Mouse (Mus musculus): ENCODE measurements at regions not wholly inside any gene's neighbourhood (a gene's known extent, or its start where the extent isn't known, plus 50 kb on each side); places are given as distances from the start of the nearest gene placed in this dataset.

GRCm38 (mm10) chr2:171677128-171677527, 366.1 kb downstream of the Cbln4 start:
- Histone ChIP-seq H3K9me3 (ENCODE audit: low read length) (no peaks in the 10 kb centered on the region), H3K9ac (no peak overlapping the region), H3K4me3 (ENCODE audit: low read depth, low read length) (no peak overlapping the region), H3K36me3 (ENCODE audit: insufficient read depth) (no peaks in the 10 kb centered on the region), H3K27ac (ENCODE audit: low read depth, low read length) (no peak overlapping the region), H3K27me3 (ENCODE audit: insufficient read depth, low read length) (no peaks in the 10 kb centered on the region), H3K4me1 (ENCODE audit: insufficient read depth) (no peaks in the 10 kb centered on the region), H3K4me2 (ENCODE audit: low read depth) (no peak overlapping the region)
- TF ChIP-seq CTCF (IDR thresholded peaks at IDR 0.05; ENCODE audit: low read depth) = no peak
- ATAC-seq = no peak
- no peak for DNase-seq
- 91% methylated on average over 7 of the region's 7 CpGs for WGBS

DNA sequence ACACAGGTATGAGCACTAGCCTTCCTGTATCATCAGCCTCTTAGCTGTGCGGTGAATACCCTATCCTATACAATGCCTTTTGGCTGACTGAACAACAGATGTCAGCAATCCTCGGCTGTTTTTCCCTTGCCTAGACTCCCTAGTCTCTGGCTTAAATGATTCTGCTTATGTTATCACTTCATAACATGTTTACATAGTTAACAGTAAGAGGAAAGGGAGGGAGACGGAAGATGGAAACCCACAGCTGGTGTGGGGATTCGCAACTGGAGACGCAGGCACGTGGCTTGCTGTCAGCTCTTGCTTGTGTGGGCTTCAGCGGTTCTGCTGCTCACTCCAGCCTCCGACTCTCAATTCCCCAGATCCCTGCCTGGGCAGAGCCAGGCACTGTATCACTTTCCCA, 367.2 kb downstream of the Cbln4 start:
- H3K4me1 ChIP-seq (ENCODE audit: insufficient read depth) = no peaks in the 10 kb centered on the region
- WGBS = 55% methylated on average over 8 of the region's 8 CpGs
- H3K4me2 ChIP-seq (ENCODE audit: low read depth) = no peak overlapping the region
- H3K4me3 ChIP-seq (ENCODE audit: low read depth, low read length) = no peak overlapping the region
- no peak for TF ChIP-seq CTCF (IDR thresholded peaks at IDR 0.05; ENCODE audit: low read depth)
- H3K36me3 ChIP-seq (ENCODE audit: insufficient read depth) = no peaks in the 10 kb centered on the region
- no peak overlapping the region for H3K27ac ChIP-seq (ENCODE audit: low read depth, low read length)
- DNase-seq = peak; percentile 43
- no peaks in the 10 kb centered on the region for H3K27me3 ChIP-seq (ENCODE audit: insufficient read depth, low read length)
- ATAC-seq = peak; percentile 66
- H3K9ac ChIP-seq = no peak overlapping the region
- H3K9me3 ChIP-seq (ENCODE audit: low read length) = no peaks in the 10 kb centered on the region

GRCm38 (mm10) chr2:171675411-171675810, 367.9 kb downstream of the Cbln4 start:
- no peak for TF ChIP-seq CTCF (IDR thresholded peaks at IDR 0.05; ENCODE audit: low read depth)
- Histone ChIP-seq H3K36me3 (ENCODE audit: insufficient read depth) (no peaks in the 10 kb centered on the region), H3K4me1 (ENCODE audit: insufficient read depth) (no peaks in the 10 kb centered on the region), H3K27ac (ENCODE audit: low read depth, low read length) (no peak overlapping the region), H3K4me2 (ENCODE audit: low read depth) (no peak overlapping the region), H3K9ac (no peak overlapping the region), H3K27me3 (ENCODE audit: insufficient read depth, low read length) (no peaks in the 10 kb centered on the region), H3K9me3 (ENCODE audit: low read length) (no peaks in the 10 kb centered on the region), H3K4me3 (ENCODE audit: low read depth, low read length) (no peak overlapping the region)
- DNase-seq = no peak
- no peak for ATAC-seq
- 78% methylated on average over 2 of the region's 2 CpGs for WGBS

DNA sequence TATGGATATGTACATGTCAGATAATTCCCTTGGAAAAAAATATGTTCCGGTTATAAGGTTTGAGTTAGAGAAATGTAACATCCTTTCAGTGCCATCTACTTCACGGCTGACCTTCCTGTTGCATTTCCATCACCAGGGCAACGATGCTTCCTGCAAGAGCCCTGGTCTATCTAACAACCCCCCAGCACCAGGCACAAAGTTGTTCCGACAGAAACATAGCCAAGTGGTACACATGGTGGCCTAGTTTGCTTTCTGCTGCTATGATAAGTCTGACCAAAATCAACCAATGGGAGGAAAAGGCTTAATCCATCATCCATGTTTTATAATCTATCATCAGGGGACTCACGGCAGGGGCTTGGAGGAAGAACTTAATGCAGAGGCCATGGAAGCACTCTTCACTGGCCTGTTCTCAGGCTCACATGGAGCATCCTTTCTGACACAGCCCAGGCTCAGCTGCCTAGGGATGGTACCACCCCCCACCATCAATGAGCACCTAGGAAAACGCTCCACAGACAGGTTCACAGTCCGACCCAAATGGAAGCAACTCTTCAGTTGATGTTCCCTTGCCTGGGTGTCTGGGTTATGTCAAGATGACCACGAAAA, 372.2 kb downstream of the Cbln4 start:
- WGBS = 92% methylated on average over 8 of the region's 8 CpGs
- Histone ChIP-seq H3K27me3 (ENCODE audit: insufficient read depth, low read length) (no peaks in the 10 kb centered on the region), H3K9me3 (ENCODE audit: low read length) (no peaks in the 10 kb centered on the region)

GRCm38 (mm10) chr2:171668791-171669645, 374.2 kb downstream of the Cbln4 start:
- no peak overlapping the region for H3K9ac ChIP-seq
- H3K4me2 ChIP-seq (ENCODE audit: low read depth) = no peak overlapping the region
- no peak overlapping the region for H3K4me3 ChIP-seq (ENCODE audit: low read depth, low read length)
- 9% methylated on average over 4 of the region's 4 CpGs for WGBS
- no peak for ATAC-seq
- H3K27ac ChIP-seq (ENCODE audit: low read depth, low read length) = no peak overlapping the region
- TF ChIP-seq CTCF (IDR thresholded peaks at IDR 0.05; ENCODE audit: low read depth) = no peak
- H3K27me3 ChIP-seq (ENCODE audit: insufficient read depth, low read length) = no peaks in the 10 kb centered on the region
- H3K4me1 ChIP-seq (ENCODE audit: insufficient read depth) = no peaks in the 10 kb centered on the region
- no peaks in the 10 kb centered on the region for H3K36me3 ChIP-seq (ENCODE audit: insufficient read depth)
- no peak for DNase-seq
- H3K9me3 ChIP-seq (ENCODE audit: low read length) = no peaks in the 10 kb centered on the region

More for the DNA sequence above, 372.2 kb downstream of the Cbln4 start:
- DNase-seq (no peak), ATAC-seq (no peak)
- H3K4me1 ChIP-seq (ENCODE audit: insufficient read depth) = no peaks in the 10 kb centered on the region
- H3K36me3 ChIP-seq (ENCODE audit: insufficient read depth) = no peaks in the 10 kb centered on the region
- no peak for TF ChIP-seq CTCF (IDR thresholded peaks at IDR 0.05; ENCODE audit: low read depth)
- H3K9ac ChIP-seq = no peak overlapping the region
- H3K4me3 ChIP-seq (ENCODE audit: low read depth, low read length) = no peak overlapping the region
- no peak overlapping the region for H3K27ac ChIP-seq (ENCODE audit: low read depth, low read length)
- H3K4me2 ChIP-seq (ENCODE audit: low read depth) = no peak overlapping the region

GRCm38 (mm10) chr2:171662571-171662970, 380.7 kb downstream of the Cbln4 start:
- no peak for TF ChIP-seq CTCF (IDR thresholded peaks at IDR 0.05; ENCODE audit: low read depth)
- Histone ChIP-seq H3K27me3 (ENCODE audit: insufficient read depth, low read length) (no peaks in the 10 kb centered on the region), H3K4me3 (ENCODE audit: low read depth, low read length) (no peak overlapping the region), H3K27ac (ENCODE audit: low read depth, low read length) (no peak overlapping the region), H3K4me1 (ENCODE audit: insufficient read depth) (no peaks in the 10 kb centered on the region), H3K9me3 (ENCODE audit: low read length) (no peaks in the 10 kb centered on the region), H3K36me3 (ENCODE audit: insufficient read depth) (no peaks in the 10 kb centered on the region), H3K9ac (no peak overlapping the region), H3K4me2 (ENCODE audit: low read depth) (no peak overlapping the region)
- DNase-seq = no peak
- WGBS = 87% methylated on average over 6 of the region's 6 CpGs
- no peak for ATAC-seq

DNA sequence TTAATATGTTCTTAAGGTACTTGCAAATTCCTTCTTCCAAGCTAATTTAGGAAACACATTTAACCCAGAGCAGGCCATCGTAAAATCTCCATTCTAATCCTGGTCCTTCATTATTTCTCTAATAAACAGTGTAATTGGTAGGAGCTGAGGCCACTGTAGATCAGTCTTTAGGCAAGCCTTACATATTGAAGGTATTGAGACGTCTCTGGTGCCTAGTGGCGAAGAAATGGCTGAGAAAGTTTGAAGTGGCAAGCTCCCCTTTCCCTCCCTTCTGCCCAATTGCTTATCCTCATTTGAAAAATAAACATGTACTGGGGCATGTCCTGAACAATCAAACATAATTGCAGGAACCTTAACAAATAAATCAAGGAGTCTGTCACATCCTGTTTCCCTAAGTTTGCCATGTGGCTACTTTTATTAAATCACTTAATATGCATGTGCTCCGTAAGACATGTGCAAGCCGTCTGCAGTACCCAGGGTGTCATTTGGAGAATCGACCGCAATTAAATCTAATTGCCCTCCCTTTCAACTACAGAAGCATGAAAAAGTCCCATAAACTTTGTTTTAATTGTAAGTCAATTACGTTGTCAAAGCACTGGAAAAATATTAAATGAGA, 381.3 kb downstream of the Cbln4 start:
- H3K4me2 ChIP-seq (ENCODE audit: low read depth) = no peak overlapping the region
- no peak for ATAC-seq
- TF ChIP-seq CTCF (IDR thresholded peaks at IDR 0.05; ENCODE audit: low read depth) = no peak
- 40% methylated on average over 8 of the region's 8 CpGs for WGBS
- no peaks in the 10 kb centered on the region for H3K27me3 ChIP-seq (ENCODE audit: insufficient read depth, low read length)
- H3K4me1 ChIP-seq (ENCODE audit: insufficient read depth) = no peaks in the 10 kb centered on the region
- no peak overlapping the region for H3K9ac ChIP-seq
- DNase-seq = no peak
- no peak overlapping the region for H3K27ac ChIP-seq (ENCODE audit: low read depth, low read length)
- no peaks in the 10 kb centered on the region for H3K36me3 ChIP-seq (ENCODE audit: insufficient read depth)
- no peak overlapping the region for H3K4me3 ChIP-seq (ENCODE audit: low read depth, low read length)
- H3K9me3 ChIP-seq (ENCODE audit: low read length) = no peaks in the 10 kb centered on the region
